Mouse (Mus musculus) stomach, embryonic 16.5 days (tissue): ENCODE measurements around the gene Map1lc3b. TPM values are rescaled to one million over a fixed set of nuclear protein-coding genes. Genes with fewer than 3 reads are reported as not detected.

Experiments used
- ATAC-seq: fragments of 200-750 bp; cut with Nextera tagmentation; 2 replicates; pipeline ENCODE4 v1.8.0; 2017; ENCODE audit warnings: moderate number of reproducible peaks, moderate TSS enrichment; ENCODE audit not compliant: insufficient read depth, low FRiP score
- H3K27ac ChIP-seq: fragments of 300-500 bp; sonication (generic); 2 replicates; pipeline ENCODE4 v1.5.1; 2014; ENCODE audit warnings: low read length
- H3K27me3 ChIP-seq: fragments of 300-500 bp; sonication (generic); 2 replicates; pipeline ENCODE4 v1.6.1; 2014; ENCODE audit warnings: low read length, control low read depth, mixed read lengths; ENCODE audit not compliant: control insufficient read depth, insufficient read depth
- H3K36me3 ChIP-seq: fragments of 300-500 bp; sonication (generic); 2 replicates; pipeline ENCODE4 v1.6.1; 2014; ENCODE audit warnings: low read length; ENCODE audit not compliant: control insufficient read depth, insufficient read depth
- H3K4me1 ChIP-seq: fragments of 300-500 bp; sonication (generic); 2 replicates; pipeline ENCODE4 v1.6.1; 2014; ENCODE audit warnings: low read length, control low read depth, mixed read lengths; ENCODE audit not compliant: control insufficient read depth, insufficient read depth
- H3K4me2 ChIP-seq: fragments of 300-500 bp; sonication (generic); 2 replicates; pipeline ENCODE4 v1.6.1; 2014; ENCODE audit warnings: low read depth, low read length, mixed read lengths
- H3K4me3 ChIP-seq: fragments of 300-500 bp; sonication (generic); replicated peaks from 2 replicates; pipeline ENCODE4 v1.5.1; 2014; ENCODE audit warnings: mild to moderate bottlenecking, low read length
- H3K9ac ChIP-seq: fragments of 300-500 bp; sonication (generic); 2 replicates; pipeline ENCODE4 v1.6.1; 2014; ENCODE audit warnings: low read length
- H3K9me3 ChIP-seq: fragments of 300-500 bp; sonication (generic); replicated peaks from 2 replicates; pipeline ENCODE4 v1.6.1; 2016; ENCODE audit warnings: low read length, control low read depth; ENCODE audit not compliant: control insufficient read depth
- WGBS: fragments of 180-500 bp; shearing (Covaris S2); extraction: QIAGEN DNeasy Blood & Tissue Kit; methylation state at CpG from one replicate; pipeline ENCODE4 v1.1.7; 2014; 5-methylcytosine and 5-hydroxymethylcytosine counted together
- polyA plus RNA-seq: library from polyadenylated mRNA; unstranded; fragments of >200 nt; fragmentation: Nextera tagmentation; extraction: Ambion mirVana; gene quantifications from 2 replicates; pipeline ENCODE4 v1.2.1, GENCODE M21; 2015

Map1lc3b gene
- polyA plus RNA-seq, 1 experiment from 2014 or later = 179 TPM

DNA sequence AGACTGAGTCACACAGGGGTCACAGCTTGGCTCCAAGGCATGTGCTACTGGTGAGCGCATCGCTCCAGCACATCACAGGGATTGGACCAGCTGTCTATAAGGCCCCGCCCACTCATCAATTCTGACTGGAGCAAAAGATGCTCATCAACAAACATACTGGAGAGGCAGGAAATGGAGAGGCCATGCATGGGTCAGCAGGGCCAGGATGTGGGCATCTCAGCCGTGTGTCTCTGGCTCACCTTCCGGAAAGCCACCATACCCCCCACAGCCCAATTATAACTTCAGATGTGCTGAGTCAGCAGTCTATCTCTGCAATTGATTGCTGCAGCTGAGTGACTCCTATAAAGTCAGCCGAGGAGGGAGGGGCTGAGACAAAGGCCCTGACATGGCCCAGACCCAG is 21.8 kb upstream of the Map1lc3b start:
- no peaks in the 10 kb centered on the region for H3K36me3 ChIP-seq
- WGBS = 49% methylated on average over 6 of the region's 6 CpGs
- ATAC-seq = no peak

DNA sequence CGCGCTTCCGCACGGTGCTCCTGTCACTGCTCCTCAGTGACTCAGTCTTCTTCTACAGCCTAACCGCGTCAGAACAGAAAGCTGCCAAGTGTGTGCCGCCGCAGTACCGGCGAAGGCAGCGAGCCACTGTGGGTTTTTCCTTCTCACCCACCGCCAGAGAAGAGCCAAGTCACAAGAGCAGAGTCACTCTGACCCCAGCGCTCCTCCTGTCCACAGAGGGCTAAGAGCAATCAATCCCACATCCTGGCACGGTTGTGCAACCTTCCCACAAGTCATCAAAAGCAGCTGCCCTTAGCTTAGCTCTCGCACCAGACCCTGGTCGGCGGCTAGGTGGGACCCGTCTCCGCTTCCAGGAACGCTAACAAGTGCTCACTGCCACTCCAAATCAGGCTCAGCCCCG is 19.8 kb upstream of the Map1lc3b start:
- WGBS = 70% methylated on average over 21 of the region's 21 CpGs
- Histone ChIP-seq H3K4me2 (0 out of 2 replicates have a peak overlapping the region, but pooled peaks have one; percentile 7), H3K27ac (no peak overlapping the region)

More for the DNA sequence above, 21.8 kb upstream of the Map1lc3b start:
- Histone ChIP-seq H3K27me3 (no peaks in the 10 kb centered on the region), H3K4me1 (0 out of 2 replicates have a peak, but pooled peaks cover 7% of the 10 kb centered on the region), H3K9me3 (no peaks in the 10 kb centered on the region), H3K4me3 (no peak overlapping the region), H3K4me2 (no peak overlapping the region), H3K27ac (no peak overlapping the region), H3K9ac (no peak overlapping the region)

DNA sequence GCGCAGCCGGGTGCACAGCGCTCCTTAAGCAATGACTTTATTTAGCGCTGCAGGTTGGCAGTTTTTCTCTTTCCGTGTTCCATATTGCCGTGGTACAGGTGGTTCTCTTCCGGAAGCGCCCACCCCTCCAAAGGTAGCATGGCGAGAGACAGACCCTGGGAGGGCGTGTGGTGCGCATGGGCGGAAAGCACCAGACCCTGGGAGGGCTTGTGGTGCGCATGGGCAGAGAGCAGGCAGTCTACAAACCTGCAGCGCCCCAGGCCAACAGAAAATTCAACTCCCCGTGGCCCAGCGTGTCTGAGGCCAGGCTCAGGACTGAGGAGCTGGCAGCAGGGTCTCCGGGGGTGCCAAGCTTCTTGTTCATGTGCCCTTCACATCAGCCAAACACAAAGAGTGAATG is 19.4 kb upstream of the Map1lc3b start:
- Histone ChIP-seq H3K4me2 (no peak overlapping the region), H3K9ac (no peak overlapping the region), H3K27ac (no peak overlapping the region), H3K4me3 (no peak overlapping the region), H3K27me3 (no peaks in the 10 kb centered on the region), H3K36me3 (no peaks in the 10 kb centered on the region), H3K9me3 (no peaks in the 10 kb centered on the region), H3K4me1 (peaks cover 12% of the 10 kb centered on the region; the same call in 1 of the 2 replicates)
- no peak for ATAC-seq
- WGBS = 70% methylated on average over 17 of the region's 17 CpGs

More for the DNA sequence above, 19.8 kb upstream of the Map1lc3b start:
- ATAC-seq = no peak
- no peaks in the 10 kb centered on the region for H3K36me3 ChIP-seq
- H3K9ac ChIP-seq = no peak overlapping the region
- no peak overlapping the region for H3K4me3 ChIP-seq
- no peaks in the 10 kb centered on the region for H3K9me3 ChIP-seq
- H3K4me1 ChIP-seq = peaks cover 12% of the 10 kb centered on the region; the same call in 1 of the 2 replicates
- H3K27me3 ChIP-seq = no peaks in the 10 kb centered on the region

DNA sequence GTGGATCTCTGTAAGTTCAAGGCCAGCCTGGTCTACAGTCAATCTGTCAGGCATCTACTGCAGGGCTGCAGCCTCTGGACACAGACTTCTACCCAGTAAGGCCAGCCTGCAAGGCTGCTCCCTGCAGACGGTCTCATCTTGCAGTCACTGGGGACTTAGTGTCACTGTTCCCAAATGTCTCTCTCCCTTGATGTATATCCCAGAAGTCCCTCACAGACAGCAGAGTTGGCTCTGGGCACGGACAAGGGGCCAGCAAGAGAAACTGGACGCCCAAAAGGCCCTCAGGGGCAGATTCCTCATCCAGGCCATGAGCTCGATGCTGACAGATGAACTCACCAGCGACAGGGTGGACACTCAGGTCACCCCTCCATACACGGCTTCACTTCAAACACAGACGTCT is 18.0 kb upstream of the Map1lc3b start:
- Histone ChIP-seq H3K27me3 (no peaks in the 10 kb centered on the region), H3K4me2 (no peak overlapping the region), H3K9me3 (no peaks in the 10 kb centered on the region), H3K4me3 (no peak overlapping the region), H3K9ac (no peak overlapping the region), H3K4me1 (peaks cover 18% of the 10 kb centered on the region; the same call in 1 of the 2 replicates), H3K27ac (no peak overlapping the region), H3K36me3 (no peaks in the 10 kb centered on the region)
- ATAC-seq = no peak
- WGBS = 74% methylated on average over 7 of the region's 7 CpGs

DNA sequence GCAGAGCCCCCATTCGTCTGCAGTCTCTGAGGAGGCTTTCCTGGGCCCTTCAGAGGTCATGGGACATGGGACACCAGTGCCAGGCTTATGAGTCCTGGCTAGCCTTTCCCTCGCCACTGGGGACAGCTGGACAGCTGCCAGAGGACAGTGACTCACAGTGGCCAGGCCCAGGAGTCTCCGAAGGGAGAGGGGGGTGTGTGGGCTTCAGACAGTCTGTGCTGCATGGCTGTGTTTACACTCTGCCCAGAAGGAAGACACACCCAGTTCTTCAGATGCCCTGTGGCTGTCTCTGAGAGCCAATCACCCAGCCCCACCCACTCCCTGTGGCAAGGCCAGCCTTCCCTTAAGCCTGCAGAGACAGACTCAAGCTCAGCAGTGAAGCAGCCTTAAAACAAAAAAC is 16.9 kb upstream of the Map1lc3b start:
- H3K9ac ChIP-seq = no peak overlapping the region
- ATAC-seq = peak; percentile 55; the same call in 1 of the 2 replicates
- H3K4me3 ChIP-seq = no peak overlapping the region
- no peaks in the 10 kb centered on the region for H3K9me3 ChIP-seq
- H3K27me3 ChIP-seq = no peaks in the 10 kb centered on the region
- H3K4me2 ChIP-seq = no peak overlapping the region
- peaks cover 26% of the 10 kb centered on the region; the same call in 1 of the 2 replicates for H3K4me1 ChIP-seq
- WGBS = 28% methylated on average over 3 of the region's 3 CpGs
- no peaks in the 10 kb centered on the region for H3K36me3 ChIP-seq
- no peak overlapping the region for H3K27ac ChIP-seq

DNA sequence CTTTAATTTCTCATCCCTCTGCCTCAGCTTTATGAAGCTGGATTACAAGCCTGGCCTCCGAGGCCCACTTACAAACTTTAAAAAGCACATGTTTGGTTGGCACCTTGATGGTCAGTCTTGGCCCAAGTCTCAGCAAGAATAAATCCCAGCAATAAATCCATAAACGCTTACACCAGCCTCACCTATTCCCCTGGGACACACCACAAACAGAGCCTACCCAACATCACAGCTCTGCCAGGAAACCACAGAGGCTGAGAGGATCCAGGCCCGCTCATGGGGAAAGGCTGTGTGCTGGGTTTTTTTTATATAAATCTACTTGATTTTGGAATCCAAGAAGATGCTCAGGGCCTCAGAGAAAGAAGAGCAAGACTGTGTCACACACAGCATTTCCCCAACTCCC is 14.5 kb upstream of the Map1lc3b start:
- H3K9ac ChIP-seq = no peak overlapping the region
- ATAC-seq = no peak
- H3K4me1 ChIP-seq = peaks cover 32% of the 10 kb centered on the region; the same call in 1 of the 2 replicates
- H3K27me3 ChIP-seq = no peaks in the 10 kb centered on the region
- H3K4me3 ChIP-seq = no peak overlapping the region
- WGBS = 85% methylated on average over 3 of the region's 3 CpGs
- no peak overlapping the region for H3K4me2 ChIP-seq
- H3K36me3 ChIP-seq = no peaks in the 10 kb centered on the region
- no peak overlapping the region for H3K27ac ChIP-seq
- H3K9me3 ChIP-seq = no peaks in the 10 kb centered on the region

DNA sequence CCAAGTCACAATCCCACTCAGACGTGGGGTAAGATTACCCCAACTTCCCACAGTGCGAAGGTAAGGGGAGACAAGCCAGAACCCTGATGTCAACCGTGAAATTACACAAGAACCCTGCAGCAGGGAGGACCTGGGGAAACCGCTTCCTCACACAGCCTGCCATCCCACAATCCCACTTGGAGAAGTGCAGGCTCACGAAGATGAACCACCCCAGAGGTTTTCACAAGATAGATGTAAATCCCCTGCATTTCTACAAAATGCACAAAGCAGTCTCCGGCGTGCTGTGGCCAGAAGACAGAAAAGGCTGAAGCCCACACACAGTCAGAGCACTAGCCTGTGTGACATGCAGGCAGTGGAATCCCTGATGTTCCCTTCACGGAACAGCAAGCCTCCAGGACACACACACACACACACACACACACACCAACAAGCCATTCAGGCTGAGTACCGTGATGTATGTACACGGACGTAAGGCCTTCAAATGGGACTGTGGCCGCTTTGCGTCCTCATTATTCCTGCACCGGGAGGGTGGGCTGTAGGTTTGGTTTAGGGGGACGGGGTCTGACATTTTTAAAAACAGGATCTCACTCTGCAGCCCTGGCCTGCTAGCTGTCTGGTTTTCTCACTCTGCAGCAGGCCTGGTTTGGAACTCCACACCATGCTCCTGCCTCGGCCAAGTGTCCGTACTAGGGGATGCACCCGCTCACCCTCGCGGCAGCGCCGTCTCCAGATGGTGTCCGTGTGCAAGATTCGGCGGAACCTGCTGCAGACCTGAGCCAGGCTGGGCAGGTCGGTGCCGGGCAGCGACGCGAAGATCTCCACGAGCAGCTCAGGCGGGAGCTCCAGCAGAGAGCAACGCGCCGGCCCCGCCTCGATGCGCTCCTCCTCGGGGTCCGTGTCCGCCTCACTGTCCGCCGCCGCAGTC is 12.1 kb upstream of the Map1lc3b start:
- Histone ChIP-seq H3K27me3 (no peaks in the 10 kb centered on the region), H3K9ac (peak overlapping the region; percentile 92), H3K9me3 (no peaks in the 10 kb centered on the region), H3K4me1 (peaks cover 34% of the 10 kb centered on the region; the same call in 1 of the 2 replicates), H3K36me3 (no peaks in the 10 kb centered on the region), H3K4me2 (peak overlapping the region; percentile 90), H3K4me3 (peak overlapping the region; percentile 97), H3K27ac (peak overlapping the region; percentile 46)
- 1% methylated on average over 44 of the region's 44 CpGs for WGBS
- ATAC-seq = peak; percentile 16; the same call in 1 of the 2 replicates

DNA sequence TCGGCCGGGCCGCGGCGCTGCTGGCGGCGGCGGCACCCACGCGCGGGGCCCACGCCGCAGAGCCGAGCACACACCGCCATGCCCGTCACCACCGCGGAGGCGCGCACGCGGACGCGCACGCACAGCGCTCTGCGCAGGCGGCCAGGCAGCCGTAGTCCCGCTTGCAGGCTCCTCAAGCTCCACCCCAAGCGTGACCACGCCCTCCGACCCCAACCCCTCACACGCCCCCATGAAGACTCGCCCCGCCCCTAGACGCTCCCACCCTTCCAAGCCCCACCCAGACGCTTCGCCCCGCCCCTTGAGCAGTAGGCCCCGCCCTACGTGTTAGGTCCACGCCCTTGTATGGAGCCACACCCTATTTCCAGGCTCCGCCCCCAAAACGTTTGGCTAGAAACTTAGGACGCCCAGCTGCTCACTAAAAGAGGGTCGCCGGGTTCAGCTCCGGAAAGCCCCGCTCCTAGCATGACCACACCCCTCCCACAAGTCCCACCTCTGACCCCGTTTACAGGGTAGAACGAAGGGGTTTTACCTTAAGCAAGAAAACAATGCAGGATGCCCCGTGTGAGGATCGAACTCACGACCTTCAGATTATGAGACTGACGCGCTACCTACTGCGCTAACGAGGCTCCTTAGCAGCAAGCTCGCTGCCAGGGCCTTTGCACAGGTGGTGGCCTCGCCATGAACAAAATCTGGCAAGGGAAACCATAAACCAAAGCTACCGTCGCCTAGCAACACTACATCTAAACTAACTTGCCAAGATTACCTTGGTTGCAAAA is 11.3 kb upstream of the Map1lc3b start, which contains the start of gene Fbxo31:
Gene Fbxo31 (minus strand): TSS at position 131 of the 776 bp plus-strand sequence.
- Histone ChIP-seq H3K4me1 (peaks cover 27% of the 10 kb centered on the region; the same call in 1 of the 2 replicates), H3K36me3 (no peaks in the 10 kb centered on the region), H3K9me3 (no peaks in the 10 kb centered on the region), H3K9ac (peak within 1 kb of the TSS; percentile 92), H3K27me3 (no peaks in the 10 kb centered on the region), H3K27ac (peak within 1 kb of the TSS; percentile 46), H3K4me3 (peak within 1 kb of the TSS; percentile 97), H3K4me2 (peak within 1 kb of the TSS; percentile 90)
- WGBS = 2% methylated on average over 63 of the region's 63 CpGs
- peak; percentile 94 for ATAC-seq
